Mouse (Mus musculus): ENCODE results near the gene Rpl18a. TPM values are rescaled to one million over a fixed set of nuclear protein-coding genes. Genes with fewer than 3 reads are reported as not detected.
"Not testable (repeated sequence)": the region's sequence is repeated elsewhere in the genome, so short reads cannot be mapped to it uniquely, and the experiment has no call there.

Rpl18a gene
- polyA plus RNA-seq, 1 experiment from 2014 or later = 2,542 TPM

DNA sequence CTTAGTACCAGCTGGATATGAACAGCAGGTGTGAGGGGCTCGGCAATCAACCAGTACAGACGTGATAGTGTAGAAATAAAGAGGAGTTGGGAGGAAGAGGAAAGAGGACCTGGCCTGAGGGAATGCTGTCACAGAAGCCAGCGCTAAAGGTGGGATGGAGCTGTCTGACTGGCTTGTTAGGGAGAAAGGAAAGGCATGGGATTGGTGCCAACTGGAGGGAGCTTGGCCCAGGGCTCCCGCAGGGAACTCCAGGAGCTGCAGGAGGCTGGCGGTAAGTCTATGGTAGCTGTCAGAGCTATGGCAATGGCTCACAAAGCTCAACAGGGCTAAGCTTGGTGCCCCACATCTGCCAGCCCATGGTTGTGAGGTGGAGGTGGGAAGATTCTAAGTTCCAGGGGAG lies 5.0 kb upstream of the Rpl18a start:
- 32% methylated on average over 5 of the region's 5 CpGs for WGBS
- Histone ChIP-seq H3K27ac (no peak overlapping the region), H3K36me3 (no peaks in the 10 kb centered on the region), H3K4me3 (no peak overlapping the region), H3K9me3 (replicated peaks) (no peaks in the 10 kb centered on the region), H3K4me1 (replicated peaks) (peaks cover 19% of the 10 kb centered on the region), H3K27me3 (no peaks in the 10 kb centered on the region; the same call in 1 of the 2 replicates), H3K4me2 (no peak overlapping the region), H3K9ac (no peak overlapping the region)
- ATAC-seq (replicated peaks; ENCODE audit: insufficient number of reproducible peaks, insufficient read depth, low FRiP score, low read depth) = no peak

DNA sequence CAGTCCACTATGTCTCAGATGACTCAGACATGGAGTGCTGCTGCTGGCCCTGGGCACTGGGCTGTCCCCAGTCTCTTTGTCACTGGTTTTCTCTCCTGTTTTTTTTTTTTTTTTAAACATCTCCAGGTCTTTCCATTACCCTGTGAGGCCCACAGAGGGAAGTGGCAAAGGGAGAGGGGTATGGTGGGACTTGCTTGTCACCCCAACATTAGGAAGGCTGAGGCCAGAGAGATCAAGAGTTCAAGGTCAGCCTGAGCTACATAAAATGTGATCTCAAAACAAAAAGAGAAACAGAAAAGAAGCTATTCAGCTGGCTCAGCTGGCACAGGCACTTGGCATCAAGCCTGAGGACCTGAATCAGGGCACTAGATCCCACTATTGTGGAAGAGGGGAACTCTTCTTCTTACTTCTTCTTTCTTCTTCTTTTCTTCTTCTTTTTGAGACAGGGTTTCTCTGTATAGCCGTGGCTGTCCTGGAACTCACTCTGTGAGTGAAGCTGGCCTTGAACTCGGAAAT lies 3.7 kb upstream of the Rpl18a start:
- H3K4me1 ChIP-seq (replicated peaks) = peaks cover 18% of the 10 kb centered on the region

DNA sequence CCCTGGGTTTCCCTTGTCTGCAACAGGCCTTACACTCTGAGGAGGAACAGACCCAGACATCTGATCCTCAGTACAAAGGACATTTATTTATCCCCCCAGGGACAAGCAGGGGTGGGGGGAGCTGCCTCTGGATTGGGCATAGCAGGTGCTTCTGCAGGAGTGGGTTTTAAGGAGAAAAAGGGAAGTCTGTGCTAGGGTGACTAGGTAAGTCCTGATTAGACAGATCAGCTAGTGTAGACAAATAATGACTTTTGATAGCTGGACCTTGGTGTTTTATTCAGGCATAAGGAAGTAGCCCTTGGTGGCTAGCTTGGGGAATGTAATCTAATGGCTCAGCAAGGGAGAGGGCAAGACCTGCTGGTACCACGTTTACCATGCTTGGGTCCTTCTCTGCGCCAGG lies 2.0 kb upstream of the Rpl18a start:
- Histone ChIP-seq H3K27me3 (no peaks in the 10 kb centered on the region; the same call in 1 of the 2 replicates), H3K36me3 (peaks cover 18% of the 10 kb centered on the region), H3K4me2 (no peak overlapping the region), H3K4me3 (no peak overlapping the region), H3K4me1 (replicated peaks) (peaks cover 18% of the 10 kb centered on the region), H3K27ac (no peak overlapping the region), H3K9ac (no peak overlapping the region), H3K9me3 (replicated peaks) (no peaks in the 10 kb centered on the region)
- WGBS = 77% methylated on average over 2 of the region's 2 CpGs
- no peak for ATAC-seq (replicated peaks; ENCODE audit: insufficient number of reproducible peaks, insufficient read depth, low FRiP score, low read depth)

More for the DNA sequence above, 3.7 kb upstream of the Rpl18a start:
- 61% methylated on average over 2 of the region's 2 CpGs for WGBS
- Histone ChIP-seq H3K4me3 (no peak overlapping the region), H3K27ac (no peak overlapping the region), H3K9me3 (replicated peaks) (no peaks in the 10 kb centered on the region), H3K9ac (no peak overlapping the region), H3K4me2 (no peak overlapping the region), H3K36me3 (peaks cover 1% of the 10 kb centered on the region; the same call in 1 of the 2 replicates), H3K27me3 (no peaks in the 10 kb centered on the region; the same call in 1 of the 2 replicates)
- no peak for ATAC-seq (replicated peaks; ENCODE audit: insufficient number of reproducible peaks, insufficient read depth, low FRiP score, low read depth)

DNA sequence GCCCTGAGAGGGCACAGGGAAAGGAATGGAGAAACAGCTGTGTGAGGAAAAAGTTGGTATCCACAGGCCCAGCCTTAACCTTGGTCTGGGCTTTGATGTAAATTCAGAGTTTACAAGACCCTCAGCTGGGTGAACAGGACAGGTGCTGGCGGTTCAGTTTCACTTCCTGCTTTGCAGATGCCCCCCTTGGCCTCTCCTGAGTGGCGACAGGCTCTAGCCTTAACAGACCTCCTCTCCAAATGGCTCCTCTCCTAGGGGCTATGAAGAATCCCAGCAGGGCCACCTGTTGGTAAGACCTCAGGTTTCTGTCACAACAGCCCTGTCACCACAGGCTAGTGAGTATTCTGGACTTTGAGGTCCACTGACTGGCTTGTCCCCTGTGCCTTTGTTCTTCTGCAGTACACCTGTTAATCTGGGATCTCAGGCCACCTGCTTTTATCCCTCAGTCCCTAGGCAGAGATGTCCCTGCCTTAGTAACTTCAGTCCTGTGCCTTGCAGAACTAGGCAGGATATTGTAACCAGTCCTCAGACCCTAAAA lies 1.5 kb upstream of the Rpl18a start:
- H3K4me1 ChIP-seq (replicated peaks) = peaks cover 18% of the 10 kb centered on the region
- H3K36me3 ChIP-seq = peaks cover 23% of the 10 kb centered on the region
- H3K4me2 ChIP-seq = no peak overlapping the region
- 0 out of 2 replicates have a peak overlapping the region, but pooled peaks have one; percentile 84 for H3K27ac ChIP-seq
- H3K9ac ChIP-seq = no peak overlapping the region; the same call in 1 of the 2 replicates
- 42% methylated on average over 2 of the region's 2 CpGs for WGBS
- no peak for ATAC-seq (replicated peaks; ENCODE audit: insufficient number of reproducible peaks, insufficient read depth, low FRiP score, low read depth)
- peaks cover 3% of the 10 kb centered on the region for H3K27me3 ChIP-seq
- H3K4me3 ChIP-seq = no peak overlapping the region
- H3K9me3 ChIP-seq (replicated peaks) = no peaks in the 10 kb centered on the region

DNA sequence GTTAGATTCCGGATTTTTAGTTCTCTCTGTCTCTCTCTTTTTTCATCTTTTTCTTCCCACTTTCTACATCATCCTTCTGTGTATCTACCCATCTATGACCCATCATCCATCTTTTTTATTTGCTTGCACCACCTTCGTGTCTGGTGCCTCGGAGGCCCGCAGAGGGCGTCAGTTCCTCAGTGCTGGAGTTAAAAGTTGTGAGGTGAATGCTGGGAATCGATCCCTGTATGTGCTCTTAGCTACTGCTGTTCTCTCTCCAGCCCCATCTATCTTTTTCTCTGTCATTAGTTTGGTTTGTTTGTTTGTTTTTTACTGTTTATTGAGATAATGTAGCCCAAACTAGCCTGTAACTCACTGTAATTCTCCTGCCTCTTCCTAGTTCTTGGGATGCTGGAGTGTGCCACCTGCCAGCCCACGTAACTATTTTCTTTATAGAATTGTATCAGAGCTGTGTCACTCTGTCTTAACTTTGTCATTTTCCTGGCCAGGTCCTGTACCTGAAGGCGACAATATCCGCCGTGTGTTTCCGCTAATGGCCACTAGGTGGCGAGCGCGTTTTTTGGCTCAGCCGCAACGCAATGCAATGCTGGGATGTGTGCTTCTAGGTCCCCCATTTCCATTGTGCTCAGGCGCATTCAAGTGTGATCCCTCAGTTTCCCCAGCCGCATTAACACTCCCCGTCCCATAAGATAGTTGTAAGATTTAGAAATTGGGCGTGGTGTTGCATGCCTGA lies 635 bp upstream of the Rpl18a start:
- peaks cover 12% of the 10 kb centered on the region for H3K27me3 ChIP-seq
- H3K9ac ChIP-seq = peak overlapping the region; percentile 76
- H3K36me3 ChIP-seq = peaks cover 26% of the 10 kb centered on the region
- peak overlapping the region; percentile 93 for H3K4me3 ChIP-seq
- peaks cover 19% of the 10 kb centered on the region for H3K4me1 ChIP-seq (replicated peaks)
- peak overlapping the region; percentile 83 for H3K4me2 ChIP-seq
- peak; percentile 26; the same call in 1 of the 2 replicates for ATAC-seq (replicated peaks; ENCODE audit: insufficient number of reproducible peaks, insufficient read depth, low FRiP score, low read depth)
- H3K9me3 ChIP-seq (replicated peaks) = no peaks in the 10 kb centered on the region
- under 1% methylated on average over 20 of the region's 20 CpGs for WGBS
- peak overlapping the region; percentile 84 for H3K27ac ChIP-seq

DNA sequence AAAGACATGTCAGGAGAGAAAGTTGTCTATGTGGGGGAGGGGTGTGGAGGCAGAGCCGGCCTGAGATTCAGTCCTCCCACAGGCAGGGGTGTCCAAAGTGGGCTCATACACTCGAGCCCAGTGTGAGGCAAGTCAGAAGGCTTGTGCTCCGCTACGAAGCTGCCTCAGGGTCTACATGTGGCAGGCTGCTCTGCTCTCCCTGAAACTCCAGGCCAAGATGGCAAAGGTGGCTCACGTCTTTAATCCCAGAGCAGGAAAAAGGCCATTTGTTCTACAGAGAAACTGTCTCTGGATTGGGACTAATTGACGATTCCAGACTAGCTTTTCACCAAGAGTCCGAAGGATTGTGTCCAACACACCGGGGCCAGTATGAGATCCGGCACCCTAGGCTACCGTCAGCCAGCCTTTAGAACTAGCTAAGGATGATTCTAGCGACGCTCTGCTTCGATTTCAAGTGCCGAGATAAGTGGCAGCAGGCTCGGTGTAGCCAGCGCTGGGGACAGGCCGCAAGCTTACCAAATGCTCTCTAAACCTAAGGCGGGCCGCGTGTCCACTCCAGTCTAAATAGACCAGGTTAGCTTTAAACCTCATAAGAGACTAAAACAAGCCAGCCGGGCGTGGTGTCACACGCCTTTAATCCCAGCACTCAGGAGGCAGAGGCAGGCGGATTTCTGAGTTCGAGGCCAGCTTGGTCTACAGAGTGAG lies 744 bp downstream of the Rpl18a start:
- peak overlapping the region; percentile 78 for H3K27ac ChIP-seq
- H3K4me3 ChIP-seq = peak overlapping the region; percentile 93
- ATAC-seq (replicated peaks; ENCODE audit: insufficient number of reproducible peaks, insufficient read depth, low FRiP score, low read depth) = no peak
- peaks cover 29% of the 10 kb centered on the region for H3K4me1 ChIP-seq (replicated peaks)
- no peaks in the 10 kb centered on the region for H3K9me3 ChIP-seq (replicated peaks)
- H3K9ac ChIP-seq = peak overlapping the region; percentile 99
- peaks cover 26% of the 10 kb centered on the region for H3K27me3 ChIP-seq
- H3K36me3 ChIP-seq = peaks cover 26% of the 10 kb centered on the region
- 2% methylated on average over 25 of the region's 25 CpGs for WGBS
- H3K4me2 ChIP-seq = peak overlapping the region; percentile 93

DNA sequence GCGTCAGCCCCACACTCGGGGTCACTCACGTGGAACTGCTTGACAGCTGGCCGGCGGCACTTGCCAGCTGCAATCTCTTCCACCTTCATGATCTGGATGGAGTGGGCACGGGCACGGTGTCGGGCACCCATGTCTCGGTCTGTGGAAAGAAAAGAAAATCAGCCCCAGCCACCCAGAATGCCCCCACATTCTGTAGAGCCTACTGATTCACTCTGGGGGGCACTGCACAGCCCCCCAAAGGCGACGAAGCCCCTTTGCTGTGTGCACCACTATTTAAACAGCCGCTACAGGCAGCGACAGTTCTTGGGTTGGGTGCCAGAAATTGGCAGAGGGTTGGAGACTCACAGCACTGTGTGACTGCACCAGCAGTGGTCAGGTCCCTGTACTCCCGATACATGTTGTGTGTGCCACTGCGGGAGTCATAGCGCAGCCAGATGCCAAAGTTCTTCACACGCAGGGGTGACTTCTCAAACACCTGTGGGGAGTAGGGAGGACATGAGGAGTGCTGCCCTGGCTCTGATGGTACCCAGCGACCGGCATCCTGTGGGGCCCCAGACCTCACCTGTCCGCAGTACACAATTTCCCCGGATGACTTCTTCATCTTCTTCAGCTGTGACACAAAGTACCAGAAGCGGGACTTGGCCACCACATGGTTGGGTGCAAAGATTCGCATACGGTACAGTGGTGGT lies 1.5 kb downstream of the Rpl18a start:
- H3K27ac ChIP-seq; H3K9me3 ChIP-seq (replicated peaks); ATAC-seq (replicated peaks; ENCODE audit: insufficient number of reproducible peaks, insufficient read depth, low FRiP score, low read depth): not testable (repeated sequence)
- 83% methylated on average over 24 of the region's 24 CpGs for WGBS
- Histone ChIP-seq H3K9ac (peak overlapping the region; percentile 99), H3K27me3 (peaks cover 33% of the 10 kb centered on the region), H3K4me2 (peak overlapping the region; percentile 93), H3K4me3 (peak overlapping the region; percentile 93), H3K36me3 (peaks cover 26% of the 10 kb centered on the region), H3K4me1 (replicated peaks) (peaks cover 29% of the 10 kb centered on the region)

DNA sequence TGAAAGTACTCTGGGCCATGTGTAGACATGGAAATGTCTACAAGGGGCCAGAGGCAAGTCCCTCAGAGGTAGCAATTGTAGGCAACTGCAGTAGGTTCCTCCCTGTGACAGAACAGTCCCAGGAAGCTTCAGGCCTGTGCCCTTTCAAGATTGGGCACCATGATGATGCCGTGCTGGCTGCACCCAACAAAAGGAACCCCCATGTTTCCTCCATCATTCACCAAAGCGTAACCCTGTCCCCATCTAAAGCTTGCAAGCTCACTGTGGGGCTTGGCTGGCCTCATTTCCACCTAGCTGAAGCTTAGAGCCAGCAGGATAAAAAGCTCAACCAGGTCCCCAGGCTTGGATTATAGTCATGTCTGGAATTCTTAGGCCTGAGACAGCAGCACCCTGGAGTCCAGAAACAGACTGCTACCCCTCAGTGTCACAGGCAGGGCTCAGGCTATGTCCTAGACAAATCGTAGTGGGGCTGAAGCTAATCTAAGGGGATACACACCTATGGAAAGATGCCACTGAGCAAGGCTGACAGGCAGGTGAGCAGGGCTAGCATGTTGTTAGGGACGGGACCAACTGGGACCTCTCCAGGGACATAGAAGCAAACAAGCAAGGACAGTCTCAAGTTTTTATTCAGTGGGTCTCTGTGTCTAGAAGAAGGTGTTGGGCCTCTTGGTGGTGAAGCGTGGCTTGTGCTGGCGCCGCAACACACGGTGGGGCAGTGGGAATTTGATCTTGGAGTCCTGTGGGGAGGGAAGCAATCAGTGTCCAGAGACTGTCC lies 2.3 kb downstream of the Rpl18a start:
- Histone ChIP-seq H3K27me3 (peaks cover 41% of the 10 kb centered on the region), H3K4me2 (no peak overlapping the region), H3K9me3 (replicated peaks) (no peaks in the 10 kb centered on the region; the same call in 1 of the 2 replicates), H3K27ac (no peak overlapping the region), H3K9ac (no peak overlapping the region), H3K4me1 (replicated peaks) (peaks cover 29% of the 10 kb centered on the region), H3K36me3 (peaks cover 26% of the 10 kb centered on the region), H3K4me3 (no peak overlapping the region)
- no peak for ATAC-seq (replicated peaks; ENCODE audit: insufficient number of reproducible peaks, insufficient read depth, low FRiP score, low read depth)
- 88% methylated on average over 8 of the region's 8 CpGs for WGBS

DNA sequence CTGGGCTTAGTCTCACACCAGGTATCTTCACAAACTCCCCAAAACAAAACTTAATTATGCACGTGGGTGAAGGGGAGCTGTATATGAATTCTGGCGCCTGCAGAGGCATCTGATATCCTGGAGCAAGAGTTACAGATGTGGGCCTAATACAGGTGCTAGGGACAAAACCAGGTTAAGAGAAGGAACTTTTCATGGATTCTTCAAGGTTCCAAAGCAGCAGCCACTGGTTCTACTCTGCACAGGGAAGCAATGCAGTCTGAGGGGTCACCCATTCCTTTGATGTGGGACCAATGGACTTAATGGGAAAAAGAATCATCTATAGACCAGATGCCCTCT lies 2.9 kb downstream of the Rpl18a start:
- WGBS = 63% methylated on average over 2 of the region's 2 CpGs
- peaks cover 43% of the 10 kb centered on the region for H3K27me3 ChIP-seq
- H3K27ac ChIP-seq = no peak overlapping the region
- no peaks in the 10 kb centered on the region; the same call in 1 of the 2 replicates for H3K9me3 ChIP-seq (replicated peaks)
- peaks cover 26% of the 10 kb centered on the region for H3K36me3 ChIP-seq
- no peak overlapping the region for H3K4me3 ChIP-seq
- no peak for ATAC-seq (replicated peaks; ENCODE audit: insufficient number of reproducible peaks, insufficient read depth, low FRiP score, low read depth)
- H3K4me2 ChIP-seq = no peak overlapping the region
- H3K9ac ChIP-seq = no peak overlapping the region
- H3K4me1 ChIP-seq (replicated peaks) = peaks cover 29% of the 10 kb centered on the region

DNA sequence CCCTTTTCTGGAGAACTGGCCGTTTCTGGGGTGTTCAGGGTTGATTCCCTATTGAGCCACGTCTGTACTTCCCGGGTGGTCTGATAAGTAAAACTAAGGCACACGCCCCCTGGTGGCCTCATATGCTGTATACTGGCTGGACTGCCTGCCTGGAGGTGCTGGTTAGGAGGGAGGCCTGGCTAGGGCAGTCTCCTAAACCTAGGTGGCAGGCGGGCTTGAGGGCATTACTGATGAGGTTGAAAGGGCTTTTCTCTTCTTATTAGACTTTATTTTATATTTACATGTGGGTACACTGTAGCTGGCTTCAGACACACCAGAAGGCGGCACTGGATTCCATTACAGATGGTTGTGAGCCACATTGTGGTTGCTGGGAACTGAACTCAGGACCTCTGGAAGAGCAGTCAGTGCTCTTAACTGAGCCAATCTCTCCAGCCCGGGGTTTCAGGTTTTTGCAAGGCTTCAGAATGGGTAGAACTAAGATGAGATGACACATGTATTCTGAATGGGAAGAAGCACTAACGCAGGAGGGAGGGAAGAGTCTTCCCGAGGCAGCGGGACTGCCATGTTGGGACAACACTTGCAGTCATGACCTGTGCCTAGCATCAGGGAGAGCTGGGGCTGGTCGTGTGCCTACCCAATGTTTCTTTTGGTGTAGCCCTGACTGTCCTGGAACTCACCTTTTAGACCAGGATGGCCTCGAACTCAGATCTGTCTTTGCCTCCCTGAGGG lies 3.4 kb downstream of the Rpl18a start:
- H3K4me3 ChIP-seq = no peak overlapping the region
- H3K9ac ChIP-seq = no peak overlapping the region
- peaks cover 29% of the 10 kb centered on the region for H3K4me1 ChIP-seq (replicated peaks)
- H3K27ac ChIP-seq = no peak overlapping the region
- H3K27me3 ChIP-seq = peaks cover 46% of the 10 kb centered on the region
- no peaks in the 10 kb centered on the region; the same call in 1 of the 2 replicates for H3K9me3 ChIP-seq (replicated peaks)
- H3K4me2 ChIP-seq = no peak overlapping the region
- ATAC-seq (replicated peaks; ENCODE audit: insufficient number of reproducible peaks, insufficient read depth, low FRiP score, low read depth) = no peak
- H3K36me3 ChIP-seq = peaks cover 26% of the 10 kb centered on the region
- 31% methylated on average over 12 of the region's 12 CpGs for WGBS
